Mouse (Mus musculus): ENCODE data around the gene Tspan32. TPM values are rescaled to one million over a fixed set of nuclear protein-coding genes. Genes with fewer than 3 reads are reported as not detected.

Tspan32 gene
- polyA plus RNA-seq, 1 experiment from 2014 or later, result 0.82 TPM

GRCm38 (mm10) chr7:143006756-143007598 is 2.1 kb downstream of the Tspan32 start:
- Histone ChIP-seq H3K4me1 (replicated peaks; ENCODE audit: control insufficient read depth, insufficient read depth, low read length) (peaks cover 14% of the 10 kb centered on the region), H3K9me3 (ENCODE audit: control insufficient read depth, low read length) (no peaks in the 10 kb centered on the region), H3K36me3 (replicated peaks; ENCODE audit: control insufficient read depth, insufficient read depth) (no peaks in the 10 kb centered on the region), H3K27ac (no peak overlapping the region; the same call in 1 of the 2 replicates), H3K9ac (no peak overlapping the region), H3K4me2 (replicated peaks) (no peak overlapping the region), H3K27me3 (ENCODE audit: control insufficient read depth, insufficient read depth, low read length) (no peaks in the 10 kb centered on the region), H3K4me3 (replicated peaks; ENCODE audit: low read length) (no peak overlapping the region)
- DNase-seq (ENCODE audit: low spot score), result no peak
- ATAC-seq (ENCODE audit: low FRiP score), result no peak
- WGBS, result 93% methylated on average over 8 of the region's 8 CpGs

- Histone ChIP-seq H3K27me3 (ENCODE audit: control insufficient read depth, insufficient read depth, low read length) (no peaks in the 10 kb centered on the region), H3K27ac (peak overlapping the region; percentile 78), H3K9me3 (ENCODE audit: control insufficient read depth, low read length) (no peaks in the 10 kb centered on the region), H3K36me3 (replicated peaks; ENCODE audit: control insufficient read depth, insufficient read depth) (no peaks in the 10 kb centered on the region), H3K4me3 (replicated peaks; ENCODE audit: low read length) (no peak overlapping the region), H3K4me1 (replicated peaks; ENCODE audit: control insufficient read depth, insufficient read depth, low read length) (peaks cover 20% of the 10 kb centered on the region), H3K4me2 (replicated peaks) (no peak overlapping the region), H3K9ac (no peak overlapping the region)
- DNase-seq (ENCODE audit: low spot score) (peak; percentile 88), ATAC-seq (ENCODE audit: low FRiP score) (peak; percentile 74)
- WGBS, result 40% methylated on average over 17 of the region's 17 CpGs
These were observed 2.9 kb downstream of the Tspan32 start for GRCm38 (mm10) chr7:143007599-143008369.

GRCm38 (mm10) chr7:143008370-143008926 is 3.6 kb downstream of the Tspan32 start:
- no peak overlapping the region for H3K4me3 ChIP-seq (replicated peaks; ENCODE audit: low read length)
- no peaks in the 10 kb centered on the region for H3K9me3 ChIP-seq (ENCODE audit: control insufficient read depth, low read length)
- H3K4me2 ChIP-seq (replicated peaks), result no peak overlapping the region
- H3K27me3 ChIP-seq (ENCODE audit: control insufficient read depth, insufficient read depth, low read length), result no peaks in the 10 kb centered on the region
- peaks cover 25% of the 10 kb centered on the region for H3K4me1 ChIP-seq (replicated peaks; ENCODE audit: control insufficient read depth, insufficient read depth, low read length)
- H3K9ac ChIP-seq, result no peak overlapping the region
- 61% methylated on average over 8 of the region's 8 CpGs for WGBS
- ATAC-seq (ENCODE audit: low FRiP score) (peak; percentile 42; the same call in 1 of the 2 replicates), DNase-seq (ENCODE audit: low spot score) (no peak)
- no peaks in the 10 kb centered on the region for H3K36me3 ChIP-seq (replicated peaks; ENCODE audit: control insufficient read depth, insufficient read depth)
- peak overlapping the region; percentile 78 for H3K27ac ChIP-seq

GRCm38 (mm10) chr7:143008996-143009665 is 4.3 kb downstream of the Tspan32 start:
- WGBS, result 54% methylated on average over 3 of the region's 4 CpGs
- ATAC-seq (ENCODE audit: low FRiP score), result 0 out of 2 replicates have a peak, but pooled peaks have one; percentile 36
- Histone ChIP-seq H3K36me3 (replicated peaks; ENCODE audit: control insufficient read depth, insufficient read depth) (no peaks in the 10 kb centered on the region), H3K27ac (peak overlapping the region; percentile 78; the same call in 1 of the 2 replicates), H3K9me3 (ENCODE audit: control insufficient read depth, low read length) (no peaks in the 10 kb centered on the region), H3K4me1 (replicated peaks; ENCODE audit: control insufficient read depth, insufficient read depth, low read length) (peaks cover 31% of the 10 kb centered on the region), H3K9ac (no peak overlapping the region), H3K27me3 (ENCODE audit: control insufficient read depth, insufficient read depth, low read length) (no peaks in the 10 kb centered on the region), H3K4me3 (replicated peaks; ENCODE audit: low read length) (no peak overlapping the region), H3K4me2 (replicated peaks) (no peak overlapping the region)
- no peak for DNase-seq (ENCODE audit: low spot score)

GRCm38 (mm10) chr7:143009996-143010395 is 5.2 kb downstream of the Tspan32 start:
- 92% methylated on average over 4 of the region's 4 CpGs for WGBS

GRCm38 (mm10) chr7:143011226-143011625 is 6.4 kb downstream of the Tspan32 start:
- no peaks in the 10 kb centered on the region for H3K36me3 ChIP-seq (replicated peaks; ENCODE audit: control insufficient read depth, insufficient read depth)
- H3K27me3 ChIP-seq (ENCODE audit: control insufficient read depth, insufficient read depth, low read length), result no peaks in the 10 kb centered on the region
- no peak overlapping the region for H3K4me3 ChIP-seq (replicated peaks; ENCODE audit: low read length)
- no peak overlapping the region for H3K27ac ChIP-seq
- DNase-seq (ENCODE audit: low spot score) (no peak), ATAC-seq (ENCODE audit: low FRiP score) (no peak)
- 95% methylated on average over 1 of the region's 1 CpGs for WGBS
- H3K9me3 ChIP-seq (ENCODE audit: control insufficient read depth, low read length), result no peaks in the 10 kb centered on the region
- no peak overlapping the region for H3K4me2 ChIP-seq (replicated peaks)
- peaks cover 31% of the 10 kb centered on the region for H3K4me1 ChIP-seq (replicated peaks; ENCODE audit: control insufficient read depth, insufficient read depth, low read length)
- no peak overlapping the region for H3K9ac ChIP-seq

More at GRCm38 (mm10) chr7:143009996-143010395, 5.2 kb downstream of the Tspan32 start:
- Histone ChIP-seq H3K4me2 (replicated peaks) (no peak overlapping the region), H3K4me1 (replicated peaks; ENCODE audit: control insufficient read depth, insufficient read depth, low read length) (peaks cover 31% of the 10 kb centered on the region), H3K36me3 (replicated peaks; ENCODE audit: control insufficient read depth, insufficient read depth) (no peaks in the 10 kb centered on the region), H3K27me3 (ENCODE audit: control insufficient read depth, insufficient read depth, low read length) (no peaks in the 10 kb centered on the region), H3K27ac (no peak overlapping the region), H3K9me3 (ENCODE audit: control insufficient read depth, low read length) (no peaks in the 10 kb centered on the region), H3K4me3 (replicated peaks; ENCODE audit: low read length) (no peak overlapping the region), H3K9ac (no peak overlapping the region)
- ATAC-seq (ENCODE audit: low FRiP score) (no peak), DNase-seq (ENCODE audit: low spot score) (no peak)

GRCm38 (mm10) chr7:143012230-143012875 is 7.5 kb downstream of the Tspan32 start:
- Histone ChIP-seq H3K36me3 (replicated peaks; ENCODE audit: control insufficient read depth, insufficient read depth) (no peaks in the 10 kb centered on the region), H3K4me2 (replicated peaks) (no peak overlapping the region), H3K9ac (no peak overlapping the region), H3K27me3 (ENCODE audit: control insufficient read depth, insufficient read depth, low read length) (no peaks in the 10 kb centered on the region), H3K27ac (no peak overlapping the region), H3K4me1 (replicated peaks; ENCODE audit: control insufficient read depth, insufficient read depth, low read length) (peaks cover 31% of the 10 kb centered on the region), H3K9me3 (ENCODE audit: control insufficient read depth, low read length) (no peaks in the 10 kb centered on the region), H3K4me3 (replicated peaks; ENCODE audit: low read length) (no peak overlapping the region)
- ATAC-seq (ENCODE audit: low FRiP score), result no peak
- peak; percentile 29 for DNase-seq (ENCODE audit: low spot score)
- 47% methylated on average over 5 of the region's 5 CpGs for WGBS

GRCm38 (mm10) chr7:143013420-143014178 is 8.8 kb downstream of the Tspan32 start:
- DNase-seq (ENCODE audit: low spot score), result no peak
- H3K4me2 ChIP-seq (replicated peaks), result no peak overlapping the region
- H3K4me3 ChIP-seq (replicated peaks; ENCODE audit: low read length), result no peak overlapping the region
- no peak for ATAC-seq (ENCODE audit: low FRiP score)
- no peak overlapping the region for H3K27ac ChIP-seq
- WGBS, result 63% methylated on average over 8 of the region's 8 CpGs
- H3K4me1 ChIP-seq (replicated peaks; ENCODE audit: control insufficient read depth, insufficient read depth, low read length), result peaks cover 26% of the 10 kb centered on the region
- H3K36me3 ChIP-seq (replicated peaks; ENCODE audit: control insufficient read depth, insufficient read depth), result no peaks in the 10 kb centered on the region
- H3K9me3 ChIP-seq (ENCODE audit: control insufficient read depth, low read length), result no peaks in the 10 kb centered on the region
- H3K9ac ChIP-seq, result no peak overlapping the region
- H3K27me3 ChIP-seq (ENCODE audit: control insufficient read depth, insufficient read depth, low read length), result no peaks in the 10 kb centered on the region
